Mouse (Mus musculus): ENCODE measurements around the gene Hoxb13.

Hoxb13 gene

GRCm38 (mm10) chr11:96189810-96190522 is 4.2 kb upstream of the Hoxb13 start:
- DNase-seq (ENCODE audit: low read depth in 1 of 2, low spot score in 2 of 2): no peak

DNA sequence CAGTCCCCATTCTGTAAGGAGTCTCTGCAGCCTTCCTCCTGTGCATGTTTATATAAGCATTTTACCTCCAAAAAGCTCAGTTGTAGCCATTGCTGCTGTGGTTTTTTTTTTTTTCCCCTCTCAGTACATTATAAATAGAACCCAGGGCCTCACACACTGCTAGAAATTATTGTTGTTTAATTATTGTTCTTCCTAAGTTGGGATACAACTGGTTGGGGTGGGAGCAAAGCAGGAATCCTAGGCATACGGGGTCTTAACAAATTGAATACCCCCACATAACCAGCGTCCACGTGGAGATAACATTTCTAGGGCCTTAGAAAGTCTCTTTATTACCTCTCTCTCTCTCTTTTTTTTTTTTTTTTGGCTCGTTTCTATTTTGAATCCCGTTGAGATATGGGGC is 3.0 kb upstream of the Hoxb13 start:
- DNase-seq (ENCODE audit: low read depth in 1 of 2, low spot score in 2 of 2): no peak

DNA sequence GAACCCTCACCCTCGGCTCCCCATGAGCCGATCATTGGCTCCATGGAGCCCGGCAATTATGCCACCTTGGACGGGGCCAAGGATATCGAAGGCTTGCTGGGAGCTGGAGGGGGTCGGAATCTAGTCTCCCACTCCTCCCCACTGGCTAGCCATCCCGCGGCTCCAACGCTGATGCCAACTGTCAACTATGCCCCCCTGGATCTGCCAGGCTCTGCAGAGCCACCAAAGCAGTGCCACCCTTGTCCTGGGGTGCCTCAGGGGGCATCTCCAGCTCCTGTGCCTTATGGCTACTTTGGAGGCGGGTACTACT is 240 bp downstream of the Hoxb13 start:
- no peak for DNase-seq (ENCODE audit: low read depth in 1 of 2, low spot score in 2 of 2)

DNA sequence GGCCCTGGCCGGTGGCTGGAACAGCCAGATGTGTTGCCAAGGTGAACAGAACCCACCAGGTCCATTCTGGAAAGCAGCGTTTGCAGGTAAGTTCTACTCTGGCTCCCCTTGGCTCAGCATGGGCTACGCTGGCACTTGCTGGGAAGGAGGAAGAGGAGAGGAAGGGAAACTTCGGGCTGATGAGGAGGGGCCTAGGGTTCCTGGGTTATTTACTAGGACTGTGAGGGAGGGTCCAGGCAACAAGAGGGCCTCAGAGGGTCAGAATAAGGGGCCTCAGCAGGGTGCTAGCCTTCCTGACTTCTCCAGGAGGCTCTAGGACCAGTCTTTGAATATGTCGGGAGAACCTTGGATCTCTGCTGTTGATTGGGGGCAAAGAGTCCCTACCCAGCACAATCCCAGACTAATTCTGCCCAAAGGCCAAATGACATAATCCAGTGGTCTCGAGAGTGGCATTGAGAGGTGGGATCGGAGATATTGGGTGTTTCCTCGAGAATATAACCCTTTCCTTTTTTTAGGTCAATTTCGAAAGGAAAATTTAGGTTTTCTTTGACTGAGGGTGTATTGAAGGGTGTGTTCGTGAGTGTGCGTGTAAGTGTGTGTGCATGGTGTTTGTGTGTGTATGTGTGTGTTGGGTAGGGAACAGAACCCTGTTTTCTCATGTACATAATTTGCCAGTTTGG is 985 bp downstream of the Hoxb13 start:
- no peak for DNase-seq (ENCODE audit: low read depth in 1 of 2, low spot score in 2 of 2)

GRCm38 (mm10) chr11:96195769-96196280 is 1.7 kb downstream of the Hoxb13 start:
- no peak for DNase-seq (ENCODE audit: low read depth in 1 of 2, low spot score in 2 of 2)

GRCm38 (mm10) chr11:96198642-96199041 is 4.5 kb downstream of the Hoxb13 start:
- DNase-seq (ENCODE audit: low read depth in 1 of 2, low spot score in 2 of 2): no peak

GRCm38 (mm10) chr11:96199181-96200086 is 5.3 kb downstream of the Hoxb13 start:
- DNase-seq (ENCODE audit: low read depth in 1 of 2, low spot score in 2 of 2): no peak

DNA sequence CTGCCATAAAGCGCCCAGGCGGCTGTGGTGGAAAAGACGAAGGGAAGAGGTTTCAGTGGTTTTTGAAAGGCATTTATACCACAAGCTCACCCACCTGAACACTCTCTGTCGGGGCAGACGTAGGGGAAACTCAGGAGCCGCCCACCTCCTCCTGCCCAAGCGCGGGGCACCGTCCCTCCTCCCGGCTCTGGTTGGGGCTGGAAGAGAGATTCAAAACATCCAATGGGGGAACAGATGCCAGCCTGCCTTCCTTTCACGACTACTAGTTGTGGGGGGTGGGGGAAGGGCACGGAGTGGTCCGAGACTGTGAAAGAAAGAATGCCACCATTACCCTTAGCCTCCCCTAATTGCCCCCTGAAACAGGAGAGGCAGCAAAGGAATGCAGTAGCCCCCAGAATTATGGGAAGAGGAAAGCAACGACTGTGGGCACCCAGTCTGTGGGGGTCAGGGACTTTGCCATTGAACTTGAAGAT is 6.1 kb downstream of the Hoxb13 start:
- no peak for DNase-seq (ENCODE audit: low read depth in 1 of 2, low spot score in 2 of 2)

DNA sequence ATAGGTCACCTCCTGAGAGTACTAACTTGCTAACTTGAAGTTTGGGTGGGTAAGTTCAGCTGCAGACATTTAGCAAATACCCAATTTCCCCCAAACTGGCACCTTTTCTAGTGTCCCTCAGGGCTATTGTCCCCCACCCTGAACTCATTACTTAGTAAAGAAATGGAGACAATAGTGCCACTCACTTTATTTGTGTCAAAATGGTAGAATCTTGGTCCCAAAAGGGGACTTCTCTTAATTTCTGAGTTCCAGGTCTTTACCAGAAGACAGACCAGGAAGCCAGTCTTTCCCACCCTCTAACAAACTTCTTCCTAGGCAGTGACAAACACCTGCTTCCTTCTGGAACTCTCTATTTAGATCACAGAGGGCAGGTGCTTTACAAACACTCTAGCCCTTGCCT is 7.6 kb downstream of the Hoxb13 start:
- no peak for DNase-seq (ENCODE audit: low read depth in 1 of 2, low spot score in 2 of 2)

GRCm38 (mm10) chr11:96202401-96203081 is 8.4 kb downstream of the Hoxb13 start:
- no peak for DNase-seq (ENCODE audit: low read depth in 1 of 2, low spot score in 2 of 2)

DNA sequence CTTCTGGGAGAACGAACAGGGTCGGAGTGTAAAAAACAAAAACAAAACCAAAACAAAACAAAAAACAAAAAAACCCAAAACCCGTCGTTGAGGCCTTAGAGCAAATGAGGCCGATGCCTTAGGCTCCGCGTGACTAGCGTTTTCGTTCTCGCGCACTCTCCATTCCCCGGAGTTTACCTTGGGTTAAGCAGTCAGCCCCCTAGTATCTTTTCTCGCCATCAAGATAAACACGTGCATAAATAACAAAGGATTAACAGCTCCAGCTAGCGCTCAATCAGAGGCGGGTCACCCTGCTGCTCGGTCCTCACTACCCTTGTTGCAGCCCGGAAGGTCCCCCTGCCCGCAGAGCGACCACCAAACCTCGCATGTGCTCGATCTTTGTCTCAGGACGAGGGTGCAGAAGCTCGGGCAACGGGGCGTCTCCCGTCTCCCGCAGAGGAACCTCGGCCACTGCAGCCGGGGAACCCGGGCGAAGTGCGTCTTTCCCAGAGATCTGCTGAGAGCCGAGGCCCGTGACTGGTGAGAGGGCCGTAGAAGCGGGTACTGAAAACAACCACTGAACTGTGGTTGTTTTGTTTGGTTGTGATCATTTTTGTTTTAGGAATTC is 9.2 kb downstream of the Hoxb13 start:
- DNase-seq (ENCODE audit: low read depth in 1 of 2, low spot score in 2 of 2): no peak

DNA sequence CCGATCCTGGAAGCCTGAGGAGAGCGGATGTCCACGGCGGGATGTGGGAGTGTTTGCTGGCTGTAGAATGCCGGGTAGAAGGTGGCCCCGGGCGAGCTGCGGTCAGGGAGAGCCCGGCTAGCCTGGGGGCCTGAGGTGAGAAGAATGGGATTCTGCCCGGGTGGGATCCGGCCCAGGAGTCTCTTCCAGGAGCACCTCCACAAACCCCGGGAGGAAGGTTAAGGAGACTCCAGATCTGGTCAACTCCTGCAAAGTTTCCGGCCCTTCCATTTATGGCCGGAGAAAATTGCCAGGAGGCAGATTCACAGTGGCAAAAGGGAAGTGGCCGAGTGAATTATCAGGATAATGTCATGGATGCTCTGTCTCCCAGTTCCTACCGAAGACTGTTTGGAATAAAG is 9.7 kb downstream of the Hoxb13 start:
- DNase-seq (ENCODE audit: low read depth in 1 of 2, low spot score in 2 of 2): no peak

- DNase-seq (ENCODE audit: low read depth in 1 of 2, low spot score in 2 of 2): no peak
Observed at GRCm38 (mm10) chr11:96204351-96204750, 10.2 kb downstream of the Hoxb13 start.

DNA sequence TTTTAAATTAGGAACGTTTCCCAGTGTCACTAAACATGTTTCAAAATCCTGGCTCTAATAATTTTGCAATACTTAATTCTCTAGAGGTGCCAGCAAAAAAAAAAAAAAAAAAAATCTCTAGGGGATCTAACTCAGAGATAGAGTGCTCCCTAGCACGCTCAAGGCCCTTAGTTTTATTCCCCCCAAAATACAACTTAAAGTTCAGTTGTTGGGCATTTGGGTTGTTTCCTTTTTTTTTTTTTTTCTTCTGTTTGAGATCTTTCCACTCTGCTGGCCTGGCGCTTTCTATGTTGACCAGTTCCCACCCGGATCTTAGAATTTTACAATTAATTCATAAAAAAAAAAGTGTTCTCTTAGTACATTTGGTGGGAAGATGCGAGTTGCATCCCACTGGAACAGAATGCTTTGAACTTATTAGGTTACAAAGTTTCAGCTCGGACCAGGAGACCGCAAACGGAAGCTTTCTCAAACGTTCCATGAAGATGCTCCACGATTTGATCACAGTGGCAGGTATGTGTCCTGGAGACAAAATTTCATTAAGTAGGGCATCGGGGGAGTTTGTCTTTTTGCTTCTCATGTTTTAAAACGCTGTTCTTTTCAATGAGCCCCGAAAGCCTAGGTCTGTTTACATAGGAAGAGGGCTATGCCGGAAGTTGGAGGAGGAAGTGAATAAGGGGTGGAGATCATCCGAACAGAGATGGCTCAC is 11.5 kb downstream of the Hoxb13 start:
- no peak for DNase-seq (ENCODE audit: low read depth in 1 of 2, low spot score in 2 of 2)

GRCm38 (mm10) chr11:96223813-96224212 is 29.7 kb downstream of the Hoxb13 start:
- DNase-seq (ENCODE audit: low read depth in 1 of 2, low spot score in 2 of 2): no peak

- DNase-seq (ENCODE audit: low read depth in 1 of 2, low spot score in 2 of 2): no peak
Observed at GRCm38 (mm10) chr11:96227676-96228075, 33.6 kb downstream of the Hoxb13 start.

DNA sequence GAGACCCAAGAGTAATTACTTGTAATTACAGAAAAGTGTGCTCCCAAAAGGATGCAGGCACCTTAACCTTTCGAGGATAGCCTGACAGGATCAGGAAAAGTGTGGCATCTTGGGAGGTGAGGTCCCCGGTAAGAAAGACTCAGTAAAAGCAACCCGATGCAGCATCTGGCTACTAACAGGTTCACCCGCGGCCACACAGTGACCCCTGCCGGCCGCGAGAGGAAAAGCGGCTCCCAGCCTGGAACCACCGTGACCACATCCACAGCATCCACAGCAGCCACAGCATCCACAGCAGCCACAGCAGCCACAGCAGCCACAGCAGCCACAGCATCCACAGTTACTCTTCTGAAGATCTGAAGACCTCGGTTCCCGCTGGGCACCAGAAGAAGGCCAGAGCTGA is 40.8 kb downstream of the Hoxb13 start:
- DNase-seq (ENCODE audit: low read depth in 1 of 2, low spot score in 2 of 2): peak in 1 of 2 experiments; percentile 12

DNA sequence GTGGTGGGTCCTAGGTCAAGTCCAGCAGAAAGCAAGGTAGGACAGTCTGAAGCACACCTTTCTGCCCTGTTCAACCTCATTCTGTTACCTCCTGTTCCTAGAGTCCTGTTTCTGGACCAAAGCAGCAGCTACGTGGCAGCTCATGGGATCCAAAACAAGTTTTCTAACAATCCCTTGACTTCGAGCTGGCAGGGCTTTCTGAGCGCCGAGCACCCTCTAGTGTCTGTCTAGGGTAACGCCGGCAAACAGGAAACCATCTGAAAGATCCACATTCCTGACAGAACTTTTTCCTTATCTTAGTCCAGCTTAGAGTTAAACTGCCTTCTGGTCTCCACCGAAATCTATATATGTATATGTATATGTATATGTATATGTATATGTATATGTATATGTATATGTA is 46.1 kb downstream of the Hoxb13 start:
- no peak for DNase-seq (ENCODE audit: low read depth in 1 of 2, low spot score in 2 of 2)

Data from monocyte, adult 2 months (primary cell).